Mouse (Mus musculus): ENCODE results near the gene Arfgap2.

Gene Arfgap2

GRCm38 (mm10) chr2:91259493-91259892 is 5.3 kb upstream of the Arfgap2 start:
- DNase-seq = no peak

GRCm38 (mm10) chr2:91263692-91264660 is 798 bp upstream of the Arfgap2 start:
- DNase-seq = no peak

GRCm38 (mm10) chr2:91268042-91268441 is 3.3 kb downstream of the Arfgap2 start:
- no peak for DNase-seq

GRCm38 (mm10) chr2:91268706-91269105 is 3.9 kb downstream of the Arfgap2 start:
- no peak for DNase-seq

- no peak for DNase-seq
Measured at GRCm38 (mm10) chr2:91269687-91270133, 4.9 kb downstream of the Arfgap2 start.

GRCm38 (mm10) chr2:91278749-91279371 is 14.1 kb downstream of the Arfgap2 start:
- peak in 1 of 2 experiments; percentile 62 for DNase-seq

GRCm38 (mm10) chr2:91279372-91279755 is 14.6 kb downstream of the Arfgap2 start:
- no peak for DNase-seq

- DNase-seq = peak; percentile 55 to 70
Measured at GRCm38 (mm10) chr2:91281366-91281765, 16.6 kb downstream of the Arfgap2 start.

- no peak for DNase-seq
Measured at GRCm38 (mm10) chr2:91283972-91284371, 19.2 kb downstream of the Arfgap2 start.

- DNase-seq = peak in 1 of 2 experiments; percentile 23
Measured at GRCm38 (mm10) chr2:91284375-91285199, 19.8 kb downstream of the Arfgap2 start.

- DNase-seq = peak; percentile 76 to 79
Measured at GRCm38 (mm10) chr2:91285885-91286505, 21.2 kb downstream of the Arfgap2 start.

- DNase-seq = no peak
Measured at GRCm38 (mm10) chr2:91287563-91287962, 22.8 kb downstream of the Arfgap2 start.

GRCm38 (mm10) chr2:91291197-91292007 is 26.6 kb downstream of the Arfgap2 start:
- peak; percentile 53 for DNase-seq

GRCm38 (mm10) chr2:91294226-91294625 is 29.5 kb downstream of the Arfgap2 start:
- no peak for DNase-seq

GRCm38 (mm10) chr2:91295895-91296294 is 31.1 kb downstream of the Arfgap2 start:
- no peak for DNase-seq

GRCm38 (mm10) chr2:91299156-91299555 is 34.4 kb downstream of the Arfgap2 start:
- DNase-seq = peak; percentile 54 to 62

GRCm38 (mm10) chr2:91300784-91301183 is 36.0 kb downstream of the Arfgap2 start:
- DNase-seq = no peak

- no peak for DNase-seq
Measured at GRCm38 (mm10) chr2:91301836-91302235, 37.1 kb downstream of the Arfgap2 start.

- DNase-seq = no peak
Measured at GRCm38 (mm10) chr2:91302845-91303244, 38.1 kb downstream of the Arfgap2 start.

GRCm38 (mm10) chr2:91305926-91306325 is 41.2 kb downstream of the Arfgap2 start:
- DNase-seq = no peak

- no peak for DNase-seq
Measured at GRCm38 (mm10) chr2:91306589-91306988, 41.8 kb downstream of the Arfgap2 start.

- no peak for DNase-seq
Measured at GRCm38 (mm10) chr2:91308680-91309079, 43.9 kb downstream of the Arfgap2 start.
